Mouse (Mus musculus) midbrain, embryonic 11.5 days (tissue): ENCODE results near the gene Actr2. TPM values are rescaled to one million over a fixed set of nuclear protein-coding genes. Genes with fewer than 3 reads are reported as not detected.
"Not testable (repeated sequence)": the region's sequence is repeated elsewhere in the genome, so short reads cannot be mapped to it uniquely, and the experiment has no call there.

ENCODE experiments used
- ATAC-seq: fragments of 200-750 bp; cut with Nextera tagmentation; 2 replicates; pipeline ENCODE4 v1.8.0; 2017; ENCODE audit warnings: moderate TSS enrichment, moderate library complexity; ENCODE audit not compliant: low FRiP score
- DNase-seq: peaks from one replicate; pipeline ENCODE4 v3.0.0; 2015; ENCODE audit warnings: low spot score; ENCODE audit errors: missing footprints
- H3K27ac ChIP-seq: fragments of 300-500 bp; sonication (generic); 2 replicates; pipeline ENCODE4 v1.5.1; 2014; ENCODE audit warnings: low read depth, low read length
- H3K27me3 ChIP-seq: fragments of 300-500 bp; sonication (generic); 2 replicates; pipeline ENCODE4 v1.6.1; 2014; ENCODE audit warnings: mild to moderate bottlenecking, low read length, moderate library complexity, mixed read lengths; ENCODE audit not compliant: control insufficient read depth, insufficient read depth
- H3K36me3 ChIP-seq: fragments of 300-500 bp; sonication (generic); 2 replicates; pipeline ENCODE4 v1.6.1; 2014; ENCODE audit warnings: mild to moderate bottlenecking, low read length, moderate library complexity, mixed read lengths; ENCODE audit not compliant: control insufficient read depth, insufficient read depth
- H3K4me1 ChIP-seq: fragments of 300-500 bp; sonication (generic); 2 replicates; pipeline ENCODE4 v1.6.1; 2014; ENCODE audit warnings: low read length; ENCODE audit not compliant: control insufficient read depth, insufficient read depth
- H3K4me2 ChIP-seq: fragments of 300-500 bp; sonication (generic); 2 replicates; pipeline ENCODE4 v1.6.1; 2014; ENCODE audit warnings: mild to moderate bottlenecking, moderate library complexity
- H3K4me3 ChIP-seq: fragments of 300-500 bp; sonication (generic); 2 replicates; pipeline ENCODE4 v1.5.1; 2014; ENCODE audit warnings: low read depth, low read length
- H3K9ac ChIP-seq: fragments of 300-500 bp; sonication (generic); 2 replicates; pipeline ENCODE4 v1.6.1; 2014; ENCODE audit warnings: low read length
- H3K9me3 ChIP-seq: fragments of 300-500 bp; sonication (generic); 2 replicates; pipeline ENCODE4 v1.6.1; 2016; ENCODE audit warnings: low read length; ENCODE audit not compliant: control insufficient read depth
- WGBS: fragments of 180-500 bp; shearing (Covaris S2); extraction: QIAGEN DNeasy Blood & Tissue Kit; methylation state at CpG from one replicate; pipeline ENCODE4 v1.1.7; 2014; 5-methylcytosine and 5-hydroxymethylcytosine counted together
- polyA plus RNA-seq: library from polyadenylated mRNA; unstranded; fragments of >200 nt; fragmentation: Nextera tagmentation; extraction: Ambion mirVana; gene quantifications from 2 replicates; pipeline ENCODE4 v1.2.1, GENCODE M21; 2014

Gene Actr2
- polyA plus RNA-seq, 1 experiment from 2014 or later, result 75.9 TPM

DNA sequence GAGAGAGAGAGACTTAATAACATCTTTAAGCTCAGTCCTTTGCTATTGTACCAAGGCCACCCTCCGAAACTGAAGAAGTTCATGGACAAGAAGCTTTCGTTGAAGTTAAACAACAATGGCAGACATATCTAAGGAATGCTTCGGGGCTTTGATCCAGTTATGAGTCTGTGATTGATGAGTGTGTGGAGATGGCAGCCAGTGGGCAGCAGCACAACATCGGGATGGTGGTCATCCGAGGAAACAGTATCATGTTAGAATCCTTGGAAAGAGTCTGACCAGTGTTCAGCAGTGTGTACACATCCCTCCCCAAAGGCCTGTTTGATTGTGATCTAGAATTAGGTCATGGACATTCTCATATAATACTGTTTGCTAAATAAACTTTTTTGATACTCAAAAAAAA, 29.8 kb upstream of the Actr2 start:
- no peak overlapping the region for H3K4me3 ChIP-seq
- DNase-seq, result peak; percentile 45
- H3K27me3 ChIP-seq, result no peaks in the 10 kb centered on the region
- H3K9ac ChIP-seq, result no peak overlapping the region
- no peak overlapping the region for H3K4me2 ChIP-seq
- no peak for ATAC-seq
- no peaks in the 10 kb centered on the region for H3K36me3 ChIP-seq
- WGBS, result 85% methylated on average over 5 of the region's 5 CpGs
- H3K4me1 ChIP-seq, result no peaks in the 10 kb centered on the region
- no peaks in the 10 kb centered on the region for H3K9me3 ChIP-seq
- no peak overlapping the region for H3K27ac ChIP-seq

DNA sequence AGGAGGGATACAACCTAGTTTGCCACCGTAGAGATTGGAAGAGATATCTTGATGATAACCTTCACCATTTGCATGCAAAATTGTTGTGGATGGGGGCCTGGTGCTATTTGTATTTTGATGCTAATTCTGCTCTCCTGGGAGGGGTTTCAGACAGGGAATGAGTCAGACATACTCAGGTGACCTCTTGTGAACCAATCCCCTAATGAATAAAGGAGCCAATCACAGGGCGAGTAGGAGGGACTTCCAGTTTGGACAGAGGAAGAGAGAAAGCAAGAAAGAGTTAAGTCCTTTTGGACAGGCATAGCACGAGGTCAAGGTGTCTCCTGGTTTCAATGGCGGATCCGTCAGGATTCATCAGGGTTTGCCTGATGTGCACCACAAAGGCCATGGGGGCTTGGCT, 27.6 kb upstream of the Actr2 start:
- Histone ChIP-seq H3K4me1 (no peaks in the 10 kb centered on the region), H3K4me3 (no peak overlapping the region), H3K27me3 (no peaks in the 10 kb centered on the region), H3K9ac (no peak overlapping the region), H3K4me2 (no peak overlapping the region), H3K27ac (no peak overlapping the region), H3K9me3 (no peaks in the 10 kb centered on the region), H3K36me3 (no peaks in the 10 kb centered on the region)
- DNase-seq (peak; percentile 17), ATAC-seq (no peak)
- 80% methylated on average over 5 of the region's 5 CpGs for WGBS

DNA sequence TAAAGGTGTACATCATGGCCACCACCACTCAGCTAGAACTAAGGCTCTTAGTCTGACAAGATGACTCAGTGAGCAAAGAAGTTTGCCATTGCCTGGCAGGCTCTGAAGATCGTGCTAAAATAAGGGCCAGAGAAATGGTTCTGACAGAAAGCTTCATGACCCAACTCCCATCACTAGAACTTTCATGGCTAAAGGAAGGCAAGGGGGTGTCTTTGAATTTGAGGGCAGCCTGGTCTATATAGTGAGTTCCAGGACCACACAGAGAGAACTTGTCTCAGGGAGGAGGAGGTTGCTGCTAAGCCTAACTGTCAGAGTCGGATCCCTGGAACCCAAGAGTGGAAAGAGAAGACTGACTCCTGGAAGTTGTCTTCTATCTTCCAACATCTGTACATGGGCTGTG, 27.0 kb upstream of the Actr2 start:
- Histone ChIP-seq H3K4me1 (no peaks in the 10 kb centered on the region), H3K27ac (no peak overlapping the region), H3K27me3 (no peaks in the 10 kb centered on the region), H3K9ac (no peak overlapping the region), H3K9me3 (no peaks in the 10 kb centered on the region), H3K36me3 (no peaks in the 10 kb centered on the region), H3K4me2 (no peak overlapping the region), H3K4me3 (no peak overlapping the region)
- DNase-seq (no peak), ATAC-seq (no peak)
- 93% methylated on average over 2 of the region's 2 CpGs for WGBS

DNA sequence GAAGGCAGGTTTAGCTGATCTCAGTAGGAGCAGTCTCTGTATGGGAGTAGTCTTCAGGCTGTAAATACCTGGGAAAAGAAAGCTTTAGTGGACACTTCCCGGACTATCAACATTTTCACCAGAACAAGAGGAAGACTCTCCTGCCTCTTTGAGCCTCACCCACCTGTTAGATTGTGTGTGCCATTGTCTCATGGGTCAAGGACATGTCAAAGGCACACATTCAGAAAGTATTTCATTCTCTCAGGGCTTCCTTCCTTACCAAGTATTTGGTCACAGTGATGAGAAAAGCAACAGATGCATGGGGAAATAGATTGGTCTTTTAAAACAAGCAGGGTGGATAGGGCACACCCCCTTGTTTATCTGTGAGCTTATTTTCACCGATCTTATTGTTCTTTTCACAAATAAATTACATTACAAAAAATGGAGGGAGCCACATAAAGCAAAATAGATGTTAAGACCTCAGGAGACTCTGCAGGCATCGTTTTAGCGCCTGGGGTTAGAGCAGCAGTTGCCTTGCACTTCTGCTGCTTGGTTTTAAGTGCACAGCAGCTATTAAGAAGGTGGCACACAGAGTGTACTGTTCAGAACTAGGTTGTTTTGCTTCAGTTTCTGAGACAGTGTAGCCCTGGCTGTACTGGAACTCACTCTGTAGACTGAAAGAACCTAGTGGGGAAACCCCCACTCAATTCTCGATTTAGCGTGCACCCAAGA, 25.9 kb upstream of the Actr2 start:
- WGBS, result 94% methylated on average over 6 of the region's 6 CpGs
- H3K27me3 ChIP-seq, result no peaks in the 10 kb centered on the region
- DNase-seq (peak; percentile 72), ATAC-seq (no peak)
- no peaks in the 10 kb centered on the region for H3K4me1 ChIP-seq
- H3K4me3 ChIP-seq, result no peak overlapping the region
- no peak overlapping the region for H3K9ac ChIP-seq
- no peaks in the 10 kb centered on the region for H3K9me3 ChIP-seq
- H3K4me2 ChIP-seq, result no peak overlapping the region
- no peaks in the 10 kb centered on the region for H3K36me3 ChIP-seq
- H3K27ac ChIP-seq, result no peak overlapping the region

DNA sequence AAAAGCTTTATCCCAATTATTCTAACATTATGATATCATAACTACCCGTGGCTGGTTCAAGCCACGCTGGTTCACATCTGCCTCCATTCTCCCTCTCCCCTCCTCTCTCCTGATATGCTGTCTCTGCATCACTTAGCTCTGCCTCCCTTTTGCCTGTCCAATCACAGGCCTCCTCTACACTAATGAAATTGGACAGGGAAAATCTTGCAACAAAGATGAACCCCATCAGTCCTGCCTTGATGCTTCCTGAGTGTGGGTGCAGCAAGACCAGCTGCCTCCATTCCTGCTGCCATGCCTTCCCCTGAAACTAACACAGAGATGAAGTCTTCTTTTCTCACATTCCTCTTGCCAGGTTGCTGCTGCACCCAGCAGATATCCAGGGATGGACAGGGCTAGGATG, 25.2 kb upstream of the Actr2 start:
- DNase-seq (no peak), ATAC-seq (no peak)
- H3K36me3 ChIP-seq, result no peaks in the 10 kb centered on the region
- H3K27me3 ChIP-seq, result no peaks in the 10 kb centered on the region
- no peak overlapping the region for H3K27ac ChIP-seq
- no peaks in the 10 kb centered on the region for H3K9me3 ChIP-seq
- H3K4me2 ChIP-seq, result no peak overlapping the region
- H3K4me3 ChIP-seq, result no peak overlapping the region
- WGBS, result 89% methylated on average over 2 of the region's 2 CpGs
- no peaks in the 10 kb centered on the region for H3K4me1 ChIP-seq
- H3K9ac ChIP-seq, result no peak overlapping the region

DNA sequence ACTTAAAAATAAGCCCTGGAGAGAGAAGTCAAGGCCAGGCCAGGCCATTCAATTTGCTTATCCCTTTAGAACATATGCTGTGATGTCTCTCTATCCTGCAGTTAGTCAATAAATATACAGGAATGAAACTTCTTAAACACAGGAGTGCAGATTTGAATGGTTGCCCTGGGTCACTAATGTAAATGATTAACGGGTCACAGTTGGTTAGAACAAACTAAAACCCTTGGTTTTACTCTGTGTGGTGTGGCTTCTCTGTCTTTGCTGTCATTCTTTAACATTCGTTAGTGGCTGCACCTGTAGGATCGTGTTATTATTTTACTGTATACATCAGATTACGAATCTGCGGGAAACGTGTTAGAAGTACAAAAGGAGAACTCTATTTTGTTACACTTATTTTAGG, 23.6 kb upstream of the Actr2 start:
- ATAC-seq (no peak), DNase-seq (no peak)
- Histone ChIP-seq H3K36me3 (no peaks in the 10 kb centered on the region), H3K4me2 (no peak overlapping the region), H3K9me3 (no peaks in the 10 kb centered on the region), H3K4me3 (no peak overlapping the region), H3K4me1 (no peaks in the 10 kb centered on the region), H3K27ac (no peak overlapping the region), H3K9ac (no peak overlapping the region), H3K27me3 (no peaks in the 10 kb centered on the region)
- WGBS, result 91% methylated on average over 6 of the region's 6 CpGs

DNA sequence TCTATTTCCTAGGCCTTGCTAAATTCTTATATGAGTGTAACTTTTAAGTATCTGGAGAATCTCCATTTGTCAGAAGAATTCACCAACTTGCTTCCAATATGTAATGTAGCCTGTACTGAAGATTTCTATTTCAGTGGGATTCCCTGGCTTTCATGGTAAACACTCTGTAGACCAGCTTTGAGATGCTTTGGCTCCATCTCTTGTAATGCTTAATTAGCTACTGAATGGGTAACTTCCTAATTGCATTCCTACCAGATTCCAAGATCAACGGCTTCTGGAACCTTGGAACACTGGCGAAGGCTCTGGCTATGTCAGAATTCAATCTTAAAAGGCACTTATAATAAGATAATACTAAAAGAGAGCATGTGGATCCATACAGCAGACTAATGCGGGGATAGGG, 22.2 kb upstream of the Actr2 start:
- H3K27me3 ChIP-seq, H3K4me2 ChIP-seq, ATAC-seq, H3K27ac ChIP-seq, H3K4me1 ChIP-seq, H3K36me3 ChIP-seq, H3K4me3 ChIP-seq, H3K9me3 ChIP-seq, H3K9ac ChIP-seq, DNase-seq: not testable (repeated sequence)
- WGBS, result 67% methylated on average over 3 of the region's 3 CpGs

DNA sequence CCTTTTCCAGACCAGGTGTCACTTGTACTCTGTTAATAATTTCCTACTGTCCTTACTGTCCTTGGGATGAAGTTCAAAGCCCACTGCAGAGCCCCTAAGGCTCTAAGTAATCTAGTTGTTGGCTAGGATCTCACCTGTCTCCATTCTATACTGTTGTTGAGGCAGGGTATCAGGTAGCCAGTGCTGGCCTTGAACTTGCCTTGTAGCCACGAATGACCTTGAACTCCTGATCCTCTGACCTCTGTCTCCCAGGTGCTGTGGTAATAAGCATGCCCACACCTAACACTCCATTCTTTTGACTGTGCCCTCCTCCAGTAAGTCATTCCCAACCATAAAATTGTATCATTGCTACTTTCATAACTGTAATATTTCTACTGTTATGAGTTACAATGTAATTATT, 21.0 kb upstream of the Actr2 start:
- Histone ChIP-seq H3K4me3 (no peak overlapping the region), H3K9me3 (no peaks in the 10 kb centered on the region), H3K27me3 (no peaks in the 10 kb centered on the region), H3K4me2 (no peak overlapping the region), H3K27ac (no peak overlapping the region), H3K4me1 (no peaks in the 10 kb centered on the region), H3K36me3 (no peaks in the 10 kb centered on the region), H3K9ac (no peak overlapping the region)
- ATAC-seq (no peak), DNase-seq (no peak)
- WGBS, result 84% methylated on average over 1 of the region's 1 CpGs

DNA sequence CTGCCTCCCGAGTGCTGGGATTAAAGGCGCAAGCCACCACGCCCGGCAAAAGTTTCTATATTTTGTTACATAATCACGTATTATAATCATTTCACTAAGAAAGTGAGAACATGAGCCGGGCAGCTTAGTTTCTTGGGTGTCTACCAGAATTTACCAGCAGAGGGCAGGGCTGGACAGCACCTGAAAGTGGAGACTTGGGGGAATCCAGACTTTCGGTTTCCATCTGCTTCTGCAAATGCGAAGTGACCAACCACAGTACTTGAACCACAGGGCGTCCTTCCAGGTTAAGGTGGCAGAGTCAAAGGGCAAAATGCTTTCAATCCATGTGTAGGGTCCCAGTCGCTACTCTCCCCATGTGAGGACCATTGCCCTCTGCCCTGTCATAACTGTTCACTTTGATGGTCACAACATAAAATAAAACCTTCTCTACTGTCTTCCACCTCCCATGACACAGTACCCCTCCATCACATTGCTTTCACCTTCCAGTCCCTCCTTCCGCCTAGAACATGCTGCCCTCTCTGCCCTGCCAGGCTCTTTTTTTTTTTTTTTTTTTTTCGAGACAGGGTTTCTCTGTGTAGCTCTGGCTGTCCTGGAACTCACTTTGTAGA, 20.3 kb upstream of the Actr2 start:
- no peak for ATAC-seq
- no peak overlapping the region for H3K4me2 ChIP-seq
- H3K27me3 ChIP-seq, result no peaks in the 10 kb centered on the region

More for the DNA sequence above, 20.3 kb upstream of the Actr2 start:
- 43% methylated on average over 11 of the region's 12 CpGs for WGBS
- Histone ChIP-seq H3K27ac (no peak overlapping the region), H3K36me3 (no peaks in the 10 kb centered on the region), H3K9me3 (no peaks in the 10 kb centered on the region), H3K9ac (no peak overlapping the region), H3K4me3 (no peak overlapping the region), H3K4me1 (no peaks in the 10 kb centered on the region)
- DNase-seq, result peak; percentile 93
